Mouse (Mus musculus) liver, postnatal 0 days (tissue): ENCODE results near the gene Slc8b1.

Experiments
- CTCF ChIP-seq: sonication (generic); IDR thresholded peaks from 2 replicates; pipeline ENCODE4 v1.5.1; 2016; ENCODE audit warnings: antibody characterized with exemption, low read depth
- EP300 ChIP-seq: IDR thresholded peaks from 2 replicates; pipeline ENCODE4 v1.6.1; 2016; ENCODE audit warnings: antibody characterized with exemption, low read depth, mild to moderate bottlenecking

DNA sequence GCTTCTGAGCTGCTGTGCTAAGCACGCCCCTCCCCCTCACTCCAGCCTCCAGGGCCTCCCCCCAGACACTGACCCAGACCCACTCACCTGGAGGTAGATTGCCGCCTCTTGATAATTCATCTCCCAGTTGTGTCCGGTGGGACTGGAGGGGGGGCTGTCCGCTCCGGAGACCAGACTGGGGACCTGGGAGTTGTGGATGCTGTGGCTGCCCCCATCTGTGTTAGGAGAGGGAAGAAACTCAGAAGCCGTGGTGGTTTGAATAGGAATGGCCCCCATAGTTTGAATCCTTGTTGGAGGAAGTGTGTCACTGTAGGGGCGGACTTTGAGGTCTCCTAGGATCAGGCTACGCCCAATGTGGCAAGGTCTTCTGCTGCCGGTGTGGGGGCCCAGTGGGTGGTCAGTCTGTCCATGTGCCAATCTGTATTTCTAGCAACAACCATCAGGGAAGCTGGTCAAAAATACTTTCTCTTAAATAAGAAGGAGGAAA is 49.2 kb downstream of the Slc8b1 start:
- TF ChIP-seq EP300, result no peak
- TF ChIP-seq CTCF, result no peak
